Mouse (Mus musculus): ENCODE measurements around the gene Kctd14. TPM values are rescaled to one million over a fixed set of nuclear protein-coding genes. Genes with fewer than 3 reads are reported as not detected.
"Not testable (repeated sequence)": the region's sequence is repeated elsewhere in the genome, so short reads cannot be mapped to it uniquely, and the experiment has no call there.

Kctd14 gene
- polyA plus RNA-seq, 1 experiment: not detected

GRCm38 (mm10) chr7:97427778-97428420 lies 23.2 kb upstream of the Kctd14 start:
- Histone ChIP-seq H3K36me3 (ENCODE audit: control insufficient read depth, insufficient read depth, low read length, poor library complexity, severe bottlenecking) (no peaks in the 10 kb centered on the region), H3K4me1 (ENCODE audit: control insufficient read depth, insufficient read depth, low read length) (no peaks in the 10 kb centered on the region), H3K9ac (ENCODE audit: low read depth, poor library complexity, severe bottlenecking) (no peak overlapping the region), H3K27me3 (ENCODE audit: control insufficient read depth, insufficient read depth, low read length, poor library complexity, severe bottlenecking) (no peaks in the 10 kb centered on the region), H3K4me3 (ENCODE audit: low read depth, low read length) (no peak overlapping the region), H3K27ac (ENCODE audit: insufficient read depth, low read length) (no peak overlapping the region), H3K9me3 (replicated peaks; ENCODE audit: control insufficient read depth, insufficient read depth, low read length, poor library complexity, severe bottlenecking) (no peaks in the 10 kb centered on the region)
- TF ChIP-seq CTCF (IDR thresholded peaks at IDR 0.05; ENCODE audit: low read depth, low read length): no peak

DNA sequence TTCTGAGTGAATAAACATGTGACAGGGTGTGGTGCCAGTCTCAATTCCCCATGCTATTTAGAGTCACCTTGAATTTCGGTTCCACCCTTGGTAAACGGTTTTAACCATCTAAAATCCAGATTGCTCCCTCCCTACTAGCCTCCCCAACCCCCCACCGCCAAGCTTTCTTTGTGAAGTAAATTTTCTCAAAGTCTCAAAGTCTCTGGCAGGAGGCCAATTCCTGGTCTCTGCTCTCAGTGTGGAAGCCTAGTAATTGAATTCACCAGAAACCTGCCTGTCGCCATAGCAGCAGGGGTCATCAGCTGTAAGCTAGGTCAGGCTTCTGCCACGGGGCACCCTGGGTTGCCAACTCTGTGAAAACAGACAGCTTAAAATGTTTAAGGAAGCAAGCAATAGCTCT lies 21.4 kb upstream of the Kctd14 start:
- no peak for TF ChIP-seq POLR2A (IDR thresholded peaks at IDR 0.05; ENCODE audit: insufficient read depth, low read length)
- TF ChIP-seq EP300 (IDR thresholded peaks at IDR 0.05; ENCODE audit: insufficient read depth, low read depth, low read length): 0 out of 2 replicates have a peak, but pooled peaks have one; percentile 13
- Histone ChIP-seq H3K9ac (ENCODE audit: low read depth, poor library complexity, severe bottlenecking) (no peak overlapping the region), H3K27ac (ENCODE audit: insufficient read depth, low read length) (peak overlapping the region; percentile 92), H3K4me3 (ENCODE audit: low read depth, low read length) (no peak overlapping the region), H3K36me3 (ENCODE audit: control insufficient read depth, insufficient read depth, low read length, poor library complexity, severe bottlenecking) (no peaks in the 10 kb centered on the region), H3K9me3 (replicated peaks; ENCODE audit: control insufficient read depth, insufficient read depth, low read length, poor library complexity, severe bottlenecking) (no peaks in the 10 kb centered on the region), H3K4me1 (ENCODE audit: control insufficient read depth, insufficient read depth, low read length) (no peaks in the 10 kb centered on the region), H3K27me3 (ENCODE audit: control insufficient read depth, insufficient read depth, low read length, poor library complexity, severe bottlenecking) (no peaks in the 10 kb centered on the region)

- not testable (repeated sequence) for H3K9me3 ChIP-seq (replicated peaks; ENCODE audit: control insufficient read depth, insufficient read depth, low read length, poor library complexity, severe bottlenecking); H3K36me3 ChIP-seq (ENCODE audit: control insufficient read depth, insufficient read depth, low read length, poor library complexity, severe bottlenecking); H3K4me1 ChIP-seq (ENCODE audit: control insufficient read depth, insufficient read depth, low read length); H3K9ac ChIP-seq (ENCODE audit: low read depth, poor library complexity, severe bottlenecking); H3K27me3 ChIP-seq (ENCODE audit: control insufficient read depth, insufficient read depth, low read length, poor library complexity, severe bottlenecking); H3K27ac ChIP-seq (ENCODE audit: insufficient read depth, low read length); H3K4me3 ChIP-seq (ENCODE audit: low read depth, low read length)
These were observed 17.6 kb upstream of the Kctd14 start for GRCm38 (mm10) chr7:97433517-97433916.

DNA sequence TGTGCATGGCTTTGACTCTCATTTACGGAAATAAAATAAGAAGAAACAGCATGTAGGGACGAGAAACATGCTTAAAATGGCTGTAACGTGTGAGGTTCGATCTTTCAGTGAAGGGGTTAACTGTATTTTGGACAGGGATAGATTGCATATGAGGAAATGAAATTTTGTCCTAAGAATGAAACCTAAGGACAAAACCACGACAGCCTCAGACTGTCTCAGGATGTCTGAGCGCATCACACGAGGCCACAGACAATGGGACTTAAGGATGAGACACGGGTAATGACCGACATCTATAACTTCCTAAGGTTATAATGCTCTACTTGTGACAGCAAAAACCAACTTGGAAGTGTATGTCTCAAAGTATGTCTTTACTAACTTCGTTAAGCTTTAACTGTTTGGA lies 16.6 kb upstream of the Kctd14 start:
- Histone ChIP-seq H3K9me3 (replicated peaks; ENCODE audit: control insufficient read depth, insufficient read depth, low read length, poor library complexity, severe bottlenecking) (no peaks in the 10 kb centered on the region), H3K27me3 (ENCODE audit: control insufficient read depth, insufficient read depth, low read length, poor library complexity, severe bottlenecking) (no peaks in the 10 kb centered on the region), H3K36me3 (ENCODE audit: control insufficient read depth, insufficient read depth, low read length, poor library complexity, severe bottlenecking) (no peaks in the 10 kb centered on the region), H3K4me1 (ENCODE audit: control insufficient read depth, insufficient read depth, low read length) (no peaks in the 10 kb centered on the region), H3K27ac (ENCODE audit: insufficient read depth, low read length) (no peak overlapping the region), H3K4me3 (ENCODE audit: low read depth, low read length) (no peak overlapping the region), H3K9ac (ENCODE audit: low read depth, poor library complexity, severe bottlenecking) (no peak overlapping the region)
- TF ChIP-seq EP300 (IDR thresholded peaks at IDR 0.05; ENCODE audit: insufficient read depth, low read depth, low read length): no peak
- no peak for TF ChIP-seq CTCF (IDR thresholded peaks at IDR 0.05; ENCODE audit: low read depth, low read length)
- TF ChIP-seq POLR2A (IDR thresholded peaks at IDR 0.05; ENCODE audit: insufficient read depth, low read length): no peak

- H3K4me1 ChIP-seq (ENCODE audit: control insufficient read depth, insufficient read depth, low read length): no peaks in the 10 kb centered on the region
- TF ChIP-seq CTCF (IDR thresholded peaks at IDR 0.05; ENCODE audit: low read depth, low read length): no peak
- TF ChIP-seq EP300 (IDR thresholded peaks at IDR 0.05; ENCODE audit: insufficient read depth, low read depth, low read length): no peak
- no peak for TF ChIP-seq POLR2A (IDR thresholded peaks at IDR 0.05; ENCODE audit: insufficient read depth, low read length)
- H3K36me3 ChIP-seq (ENCODE audit: control insufficient read depth, insufficient read depth, low read length, poor library complexity, severe bottlenecking): no peaks in the 10 kb centered on the region
- no peak overlapping the region for H3K9ac ChIP-seq (ENCODE audit: low read depth, poor library complexity, severe bottlenecking)
- H3K4me3 ChIP-seq (ENCODE audit: low read depth, low read length): no peak overlapping the region
- H3K27ac ChIP-seq (ENCODE audit: insufficient read depth, low read length): no peak overlapping the region
- H3K27me3 ChIP-seq (ENCODE audit: control insufficient read depth, insufficient read depth, low read length, poor library complexity, severe bottlenecking): no peaks in the 10 kb centered on the region
- H3K9me3 ChIP-seq (replicated peaks; ENCODE audit: control insufficient read depth, insufficient read depth, low read length, poor library complexity, severe bottlenecking): peaks cover 4% of the 10 kb centered on the region; the same call in 1 of the 2 replicates
These were observed 12.1 kb upstream of the Kctd14 start for GRCm38 (mm10) chr7:97438986-97439385.

GRCm38 (mm10) chr7:97446171-97446925 lies 4.8 kb upstream of the Kctd14 start:
- Histone ChIP-seq H3K36me3 (ENCODE audit: control insufficient read depth, insufficient read depth, low read length, poor library complexity, severe bottlenecking) (no peaks in the 10 kb centered on the region), H3K27me3 (ENCODE audit: control insufficient read depth, insufficient read depth, low read length, poor library complexity, severe bottlenecking) (no peaks in the 10 kb centered on the region), H3K4me3 (ENCODE audit: low read depth, low read length) (no peak overlapping the region), H3K4me1 (ENCODE audit: control insufficient read depth, insufficient read depth, low read length) (no peaks in the 10 kb centered on the region), H3K27ac (ENCODE audit: insufficient read depth, low read length) (no peak overlapping the region), H3K9ac (ENCODE audit: low read depth, poor library complexity, severe bottlenecking) (no peak overlapping the region), H3K9me3 (replicated peaks; ENCODE audit: control insufficient read depth, insufficient read depth, low read length, poor library complexity, severe bottlenecking) (peaks cover 2% of the 10 kb centered on the region; the same call in 1 of the 2 replicates)
- TF ChIP-seq CTCF (IDR thresholded peaks at IDR 0.05; ENCODE audit: low read depth, low read length) (no peak), EP300 (IDR thresholded peaks at IDR 0.05; ENCODE audit: insufficient read depth, low read depth, low read length) (no peak), POLR2A (IDR thresholded peaks at IDR 0.05; ENCODE audit: insufficient read depth, low read length) (no peak)
